Mouse (Mus musculus): ENCODE data around the gene Padi1. TPM values are rescaled to one million over a fixed set of nuclear protein-coding genes. Genes with fewer than 3 reads are reported as not detected.

The Padi1 gene
- polyA plus RNA-seq, 1 experiment from 2014 or later, result 0.02 TPM

DNA sequence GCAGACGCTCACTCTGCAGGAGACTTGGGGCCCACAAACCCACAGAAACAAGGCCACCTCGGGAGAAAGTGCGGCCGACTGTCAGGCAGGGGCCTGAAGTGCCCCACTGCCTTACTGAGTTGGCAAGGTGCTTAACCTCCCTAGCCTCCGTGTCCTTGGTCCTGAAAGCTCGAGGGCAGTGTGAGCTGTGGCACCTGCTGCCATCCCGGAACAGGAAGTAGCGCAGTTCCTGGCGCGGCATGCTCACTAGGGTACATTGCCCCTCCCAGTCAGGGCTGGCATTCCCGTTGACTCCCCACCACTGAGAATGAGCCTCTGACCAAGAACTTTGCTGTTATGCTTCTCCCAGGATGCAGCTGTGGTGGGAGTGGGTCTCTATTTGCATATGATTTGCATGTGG is 19.6 kb downstream of the Padi1 start:
- 0 out of 2 replicates have a peak, but pooled peaks cover 4% of the 10 kb centered on the region for H3K27me3 ChIP-seq (ENCODE audit: insufficient read depth, low read length)
- 52% methylated on average over 11 of the region's 11 CpGs for WGBS (ENCODE audit: insufficient replicate concordance)
- no peaks in the 10 kb centered on the region for H3K36me3 ChIP-seq (replicated peaks; ENCODE audit: insufficient read depth, low read length)
- TF ChIP-seq EP300 (IDR thresholded peaks at IDR 0.05; ENCODE audit: low read depth), result no peak
- no peak for TF ChIP-seq CTCF (IDR thresholded peaks at IDR 0.05; ENCODE audit: low read depth)
- no peak overlapping the region for H3K4me2 ChIP-seq (ENCODE audit: low read depth, low read length)
- ATAC-seq (no peak), DNase-seq (no peak)
- no peak overlapping the region for H3K4me3 ChIP-seq (ENCODE audit: low read depth, low read length)
- H3K4me1 ChIP-seq (ENCODE audit: insufficient read depth), result no peaks in the 10 kb centered on the region
- H3K9me3 ChIP-seq (ENCODE audit: low read length), result no peaks in the 10 kb centered on the region
- H3K9ac ChIP-seq (replicated peaks), result no peak overlapping the region
- H3K27ac ChIP-seq (ENCODE audit: low read depth), result no peak overlapping the region

DNA sequence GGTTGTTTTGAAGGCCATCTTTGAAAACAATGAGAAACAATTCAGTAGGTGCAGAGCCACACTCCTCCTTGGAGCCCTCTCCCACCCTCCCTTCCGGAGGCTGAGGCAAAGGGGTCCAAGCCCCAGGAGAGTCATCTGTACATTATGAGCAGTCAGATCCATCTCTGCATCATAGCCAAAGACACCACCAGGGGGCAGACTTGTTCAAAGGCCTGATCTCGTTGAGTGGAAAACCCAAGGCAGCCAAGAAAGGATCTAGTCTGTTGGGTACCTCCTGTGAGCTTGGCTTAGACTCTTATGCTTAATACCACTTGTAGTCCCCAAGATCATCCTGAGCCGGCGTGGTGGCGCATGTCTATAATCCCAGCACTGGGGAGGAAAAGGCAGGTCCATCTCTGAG is 23.6 kb downstream of the Padi1 start:
- WGBS (ENCODE audit: insufficient replicate concordance), result 61% methylated on average over 5 of the region's 5 CpGs
- H3K27ac ChIP-seq (ENCODE audit: low read depth), result no peak overlapping the region
- DNase-seq (peak; percentile 77), ATAC-seq (peak; percentile 29; the same call in 1 of the 2 replicates)
- no peak for TF ChIP-seq EP300 (IDR thresholded peaks at IDR 0.05; ENCODE audit: low read depth)
- peak; percentile 76 for TF ChIP-seq CTCF (IDR thresholded peaks at IDR 0.05; ENCODE audit: low read depth)
- no peak overlapping the region for H3K9ac ChIP-seq (replicated peaks)
- H3K4me2 ChIP-seq (ENCODE audit: low read depth, low read length), result no peak overlapping the region
- no peaks in the 10 kb centered on the region for H3K9me3 ChIP-seq (ENCODE audit: low read length)
- H3K27me3 ChIP-seq (ENCODE audit: insufficient read depth, low read length), result no peaks in the 10 kb centered on the region
- H3K36me3 ChIP-seq (replicated peaks; ENCODE audit: insufficient read depth, low read length), result no peaks in the 10 kb centered on the region
- no peak overlapping the region for H3K4me3 ChIP-seq (ENCODE audit: low read depth, low read length)
- no peaks in the 10 kb centered on the region; the same call in 1 of the 2 replicates for H3K4me1 ChIP-seq (ENCODE audit: insufficient read depth)

DNA sequence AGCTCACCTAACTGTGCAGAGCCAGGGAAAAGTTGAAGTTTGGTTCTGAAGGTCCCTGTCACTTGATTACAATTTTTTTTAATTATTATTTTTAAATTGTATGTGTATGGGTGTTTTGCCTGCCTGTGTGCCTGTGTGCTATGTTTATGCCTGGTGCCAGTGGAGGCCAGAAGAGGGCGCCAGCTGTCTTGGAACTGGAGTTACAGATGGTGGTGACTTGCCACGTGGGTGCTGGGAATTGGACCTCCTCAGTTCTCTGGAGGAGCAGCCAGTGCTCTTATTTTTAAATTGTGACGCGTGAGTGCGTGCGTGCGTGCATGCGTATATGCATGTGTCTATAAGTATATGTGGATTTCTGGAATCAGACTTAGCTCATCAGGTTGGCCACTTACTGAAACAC is 28.2 kb downstream of the Padi1 start:
- TF ChIP-seq EP300 (IDR thresholded peaks at IDR 0.05; ENCODE audit: low read depth) (no peak), CTCF (IDR thresholded peaks at IDR 0.05; ENCODE audit: low read depth) (peak; percentile 31)
- Histone ChIP-seq H3K36me3 (replicated peaks; ENCODE audit: insufficient read depth, low read length) (no peaks in the 10 kb centered on the region), H3K9me3 (ENCODE audit: low read length) (no peaks in the 10 kb centered on the region), H3K4me3 (ENCODE audit: low read depth, low read length) (no peak overlapping the region), H3K27me3 (ENCODE audit: insufficient read depth, low read length) (0 out of 2 replicates have a peak, but pooled peaks cover 3% of the 10 kb centered on the region), H3K27ac (ENCODE audit: low read depth) (no peak overlapping the region), H3K4me1 (ENCODE audit: insufficient read depth) (peaks cover 36% of the 10 kb centered on the region), H3K9ac (replicated peaks) (no peak overlapping the region), H3K4me2 (ENCODE audit: low read depth, low read length) (no peak overlapping the region)
- DNase-seq, result no peak
- ATAC-seq, result no peak
- 91% methylated on average over 8 of the region's 8 CpGs for WGBS (ENCODE audit: insufficient replicate concordance)

DNA sequence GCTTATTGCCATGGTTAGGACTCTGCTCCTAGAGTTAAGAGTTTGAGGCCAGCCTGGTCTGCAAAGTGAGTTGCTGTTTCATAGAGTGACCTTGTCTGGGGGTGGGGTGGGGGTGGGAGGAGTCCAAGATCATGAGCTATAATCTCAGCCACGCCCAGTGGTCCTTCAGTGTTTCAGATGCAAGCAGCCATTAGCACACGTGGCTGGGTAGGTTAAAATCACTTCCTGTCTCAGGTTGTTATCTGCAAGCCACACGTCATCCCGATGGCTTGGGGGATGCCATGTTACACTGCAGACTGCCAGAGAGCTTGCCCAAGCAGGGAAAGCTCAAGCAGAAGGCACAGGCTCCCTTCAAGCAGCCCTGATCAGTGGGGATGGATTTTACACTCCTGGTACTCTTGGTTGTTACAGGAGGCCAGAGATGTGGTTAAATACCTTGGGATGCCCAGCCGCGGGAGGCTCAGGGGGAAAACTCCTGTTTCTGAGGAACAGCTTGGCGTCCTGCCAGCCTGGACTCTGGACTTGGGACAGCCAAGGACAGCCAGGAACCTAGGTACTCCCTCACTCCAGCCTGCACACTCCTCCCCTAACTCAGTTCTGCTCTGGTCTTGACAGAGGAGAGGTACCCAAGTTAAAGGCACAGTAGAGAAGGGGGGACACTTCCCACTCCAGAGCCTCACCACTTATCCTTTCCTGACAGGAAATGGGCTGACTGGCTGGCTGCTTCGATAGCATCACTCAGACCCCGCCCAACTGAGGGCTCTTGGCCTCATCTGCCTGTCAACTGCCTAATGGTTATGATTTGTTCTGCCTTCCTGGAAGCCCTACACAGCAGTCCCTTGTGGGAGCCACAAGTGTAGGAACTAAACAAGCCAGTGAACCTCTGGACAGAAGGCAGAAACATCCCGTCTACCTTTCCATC is 29.3 kb downstream of the Padi1 start:
- ATAC-seq (0 out of 2 replicates have a peak, but pooled peaks have one; percentile 15), DNase-seq (peak; percentile 56)
- Histone ChIP-seq H3K4me1 (ENCODE audit: insufficient read depth) (peaks cover 46% of the 10 kb centered on the region), H3K9me3 (ENCODE audit: low read length) (no peaks in the 10 kb centered on the region), H3K9ac (replicated peaks) (no peak overlapping the region), H3K27ac (ENCODE audit: low read depth) (no peak overlapping the region), H3K36me3 (replicated peaks; ENCODE audit: insufficient read depth, low read length) (no peaks in the 10 kb centered on the region), H3K4me2 (ENCODE audit: low read depth, low read length) (no peak overlapping the region), H3K27me3 (ENCODE audit: insufficient read depth, low read length) (0 out of 2 replicates have a peak, but pooled peaks cover 3% of the 10 kb centered on the region), H3K4me3 (ENCODE audit: low read depth, low read length) (no peak overlapping the region)
- TF ChIP-seq CTCF (IDR thresholded peaks at IDR 0.05; ENCODE audit: low read depth), result no peak
- TF ChIP-seq EP300 (IDR thresholded peaks at IDR 0.05; ENCODE audit: low read depth), result no peak
- 13% methylated on average over 10 of the region's 10 CpGs for WGBS (ENCODE audit: insufficient replicate concordance)

DNA sequence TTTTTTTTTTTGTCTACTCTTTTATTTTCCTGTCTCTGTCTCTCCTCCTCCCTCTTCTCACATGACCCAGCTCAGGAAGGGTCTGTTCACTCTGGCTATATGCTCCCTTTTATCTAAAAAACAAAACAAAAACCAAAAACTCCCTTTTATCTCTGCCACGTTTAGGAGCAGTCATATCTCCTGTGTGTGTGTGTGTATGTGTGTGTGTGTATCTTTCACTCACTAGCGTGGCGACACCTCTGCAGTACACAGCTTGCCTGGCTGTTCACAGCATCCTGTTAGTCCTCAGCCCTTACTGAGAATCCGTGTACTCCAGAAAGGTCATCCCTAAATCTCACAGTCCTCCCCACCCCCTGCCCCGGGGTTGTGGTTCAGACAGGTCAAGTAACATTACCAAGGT is 30.1 kb downstream of the Padi1 start:
- 33% methylated on average over 5 of the region's 5 CpGs for WGBS (ENCODE audit: insufficient replicate concordance)
- Histone ChIP-seq H3K4me1 (ENCODE audit: insufficient read depth) (peaks cover 46% of the 10 kb centered on the region), H3K4me2 (ENCODE audit: low read depth, low read length) (no peak overlapping the region), H3K27me3 (ENCODE audit: insufficient read depth, low read length) (0 out of 2 replicates have a peak, but pooled peaks cover 3% of the 10 kb centered on the region), H3K27ac (ENCODE audit: low read depth) (no peak overlapping the region), H3K4me3 (ENCODE audit: low read depth, low read length) (no peak overlapping the region), H3K36me3 (replicated peaks; ENCODE audit: insufficient read depth, low read length) (no peaks in the 10 kb centered on the region), H3K9me3 (ENCODE audit: low read length) (no peaks in the 10 kb centered on the region), H3K9ac (replicated peaks) (no peak overlapping the region)
- no peak for TF ChIP-seq EP300 (IDR thresholded peaks at IDR 0.05; ENCODE audit: low read depth)
- no peak for TF ChIP-seq CTCF (IDR thresholded peaks at IDR 0.05; ENCODE audit: low read depth)
- ATAC-seq (no peak), DNase-seq (no peak)
